Mouse (Mus musculus) heart, embryonic 16.5 days (tissue): Measurements from ENCODE around the gene Tmem38a. TPM values are rescaled to one million over a fixed set of nuclear protein-coding genes. Genes with fewer than 3 reads are reported as not detected.

ENCODE experiments used
- ATAC-seq: fragments of 200-750 bp; cut with Nextera tagmentation; replicated peaks from 2 replicates; pipeline ENCODE4 v1.8.0; 2017; ENCODE audit warnings: moderate number of reproducible peaks; ENCODE audit not compliant: insufficient read depth, low FRiP score; ENCODE audit errors: extremely low read depth
- H3K27ac ChIP-seq: fragments of 300-500 bp; sonication (generic); 2 replicates; pipeline ENCODE4 v1.5.1; 2014; ENCODE audit warnings: mild to moderate bottlenecking, low read length, control low read depth, moderate library complexity
- H3K27me3 ChIP-seq: fragments of 300-500 bp; sonication (generic); 2 replicates; pipeline ENCODE4 v1.6.1; 2014; ENCODE audit warnings: low read length, mixed read lengths; ENCODE audit not compliant: control insufficient read depth, insufficient read depth
- H3K36me3 ChIP-seq: fragments of 300-500 bp; sonication (generic); 2 replicates; pipeline ENCODE4 v1.6.1; 2014; ENCODE audit not compliant: control insufficient read depth, insufficient read depth
- H3K4me1 ChIP-seq: fragments of 300-500 bp; sonication (generic); 2 replicates; pipeline ENCODE4 v1.6.1; 2014; ENCODE audit warnings: low read length, mixed read lengths; ENCODE audit not compliant: control insufficient read depth, insufficient read depth
- H3K4me2 ChIP-seq: fragments of 300-500 bp; sonication (generic); 2 replicates; pipeline ENCODE4 v1.6.1; 2014; ENCODE audit warnings: low read depth, mild to moderate bottlenecking, control low read depth, low read length
- H3K4me3 ChIP-seq: fragments of 300-500 bp; sonication (generic); 2 replicates; pipeline ENCODE4 v1.5.1; 2014; ENCODE audit warnings: mild to moderate bottlenecking, control low read depth, low read length
- H3K9ac ChIP-seq: fragments of 300-500 bp; sonication (generic); 2 replicates; pipeline ENCODE4 v1.6.1; 2014; ENCODE audit warnings: low read length, control low read depth
- H3K9me3 ChIP-seq: fragments of 300-500 bp; sonication (generic); replicated peaks from 2 replicates; pipeline ENCODE4 v1.6.1; 2016; ENCODE audit warnings: low read length; ENCODE audit not compliant: control insufficient read depth
- WGBS: fragments of 180-500 bp; shearing (Covaris S2); extraction: QIAGEN DNeasy Blood & Tissue Kit; methylation state at CpG from one replicate; pipeline ENCODE4 v1.1.7; 2014; 5-methylcytosine and 5-hydroxymethylcytosine counted together
- microRNA-seq: library from miRNA; unstranded; fragments of <30 nt; microRNA quantifications from one replicate; pipeline ENCODE4, GENCODE M21; 2017
- polyA plus RNA-seq: library from polyadenylated mRNA; unstranded; fragments of >200 nt; fragmentation: Nextera tagmentation; extraction: Ambion mirVana; gene quantifications from 2 replicates; pipeline ENCODE4 v1.2.1, GENCODE M21; 2015

Gene Tmem38a
- polyA plus RNA-seq, 1 experiment from 2014 or later = 125 TPM

DNA sequence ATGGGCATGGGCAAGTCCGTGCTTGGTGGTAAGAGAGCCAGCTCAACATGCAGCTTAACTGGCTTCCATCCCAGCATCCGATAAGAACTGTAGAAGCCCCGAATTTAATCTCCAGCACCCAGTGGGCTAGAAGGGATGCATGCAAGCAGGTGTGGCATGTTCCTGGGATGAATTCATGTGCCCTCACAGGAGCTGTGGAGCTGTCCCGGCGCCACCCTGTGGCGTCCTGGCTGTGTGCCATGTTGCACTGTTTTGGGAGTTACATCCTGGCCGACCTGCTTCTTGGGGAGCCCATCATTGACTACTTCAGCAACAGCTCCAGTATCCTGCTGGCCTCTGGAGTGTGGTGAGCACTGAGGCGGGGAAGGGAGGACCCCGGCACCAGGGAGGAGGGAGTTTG lies 7.5 kb downstream of the Tmem38a start:
- H3K27ac ChIP-seq = no peak overlapping the region
- H3K27me3 ChIP-seq = no peaks in the 10 kb centered on the region
- peaks cover 27% of the 10 kb centered on the region for H3K4me1 ChIP-seq
- no peak for ATAC-seq
- no peak overlapping the region for H3K4me3 ChIP-seq
- H3K9me3 ChIP-seq = no peaks in the 10 kb centered on the region
- no peak overlapping the region for H3K4me2 ChIP-seq
- no peak overlapping the region for H3K9ac ChIP-seq
- H3K36me3 ChIP-seq = peaks cover 5% of the 10 kb centered on the region; the same call in 1 of the 2 replicates
- 60% methylated on average over 9 of the region's 9 CpGs for WGBS

DNA sequence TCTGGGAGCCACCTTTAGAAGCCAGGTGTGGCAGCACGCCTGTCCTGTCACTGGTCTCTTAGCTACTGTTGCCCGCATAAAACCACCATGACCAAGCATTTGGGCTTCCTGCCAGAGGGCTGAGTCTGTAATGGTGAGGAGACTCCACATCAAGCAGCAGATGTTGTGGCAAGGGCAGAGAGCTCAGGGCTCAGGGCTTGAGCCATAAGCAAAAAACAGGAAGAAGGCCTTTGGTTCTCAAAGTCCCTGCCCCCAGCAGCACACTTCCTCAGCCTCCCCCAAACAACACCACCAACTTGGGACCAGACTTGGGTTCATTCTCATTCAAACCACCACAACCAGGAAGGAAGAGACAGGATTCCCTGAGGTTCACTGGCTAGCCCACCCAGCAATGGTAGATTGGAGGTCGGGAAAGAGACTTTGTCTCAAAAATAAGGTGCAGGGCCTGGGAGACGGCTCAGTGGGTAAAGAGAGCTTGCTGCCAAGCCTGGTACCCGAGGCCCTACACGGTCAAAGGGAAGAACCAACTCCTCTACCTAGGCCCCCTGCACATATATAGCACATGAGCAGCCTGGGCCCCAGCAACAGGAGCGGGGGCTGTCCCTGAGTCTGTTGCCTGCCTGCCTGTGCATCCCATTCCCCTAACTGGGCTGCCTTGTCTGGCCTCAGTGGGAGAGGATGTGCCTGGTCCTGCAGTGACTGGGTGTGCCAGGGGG lies 11.4 kb downstream of the Tmem38a start:
- Histone ChIP-seq H3K4me3 (no peak overlapping the region), H3K4me2 (no peak overlapping the region), H3K27me3 (no peaks in the 10 kb centered on the region), H3K9me3 (no peaks in the 10 kb centered on the region), H3K36me3 (peaks cover 5% of the 10 kb centered on the region; the same call in 1 of the 2 replicates), H3K4me1 (peaks cover 27% of the 10 kb centered on the region), H3K9ac (no peak overlapping the region), H3K27ac (peak overlapping the region; percentile 54)
- WGBS = 60% methylated on average over 7 of the region's 7 CpGs
- ATAC-seq = no peak

DNA sequence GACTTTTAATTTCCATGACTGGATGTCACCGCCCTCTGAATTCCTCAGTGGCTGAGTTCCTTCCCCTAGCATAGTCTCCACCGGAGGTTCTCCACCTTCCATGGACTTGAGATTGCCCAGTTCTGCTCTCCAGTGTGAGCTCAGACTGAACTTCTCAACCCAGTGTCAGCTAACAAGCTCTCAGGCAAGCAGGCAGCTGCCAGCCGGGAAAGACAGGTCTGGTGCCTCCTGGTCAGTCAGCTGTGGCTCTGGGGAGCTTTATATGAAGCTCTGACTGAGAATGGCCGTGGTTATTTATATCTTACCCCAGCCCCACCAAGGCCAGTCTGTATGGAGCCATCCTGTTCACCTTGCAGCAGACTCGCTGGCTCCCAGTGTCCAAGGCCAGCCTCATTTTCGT lies 12.5 kb downstream of the Tmem38a start:
- H3K4me3 ChIP-seq = no peak overlapping the region
- peak overlapping the region; percentile 69 for H3K27ac ChIP-seq
- peaks cover 29% of the 10 kb centered on the region for H3K4me1 ChIP-seq
- peaks cover 5% of the 10 kb centered on the region; the same call in 1 of the 2 replicates for H3K36me3 ChIP-seq
- 0 out of 2 replicates have a peak overlapping the region, but pooled peaks have one; percentile 26 for H3K9ac ChIP-seq
- H3K9me3 ChIP-seq = no peaks in the 10 kb centered on the region
- no peaks in the 10 kb centered on the region for H3K27me3 ChIP-seq
- ATAC-seq = no peak
- 53% methylated on average over 6 of the region's 6 CpGs for WGBS
- H3K4me2 ChIP-seq = no peak overlapping the region

DNA sequence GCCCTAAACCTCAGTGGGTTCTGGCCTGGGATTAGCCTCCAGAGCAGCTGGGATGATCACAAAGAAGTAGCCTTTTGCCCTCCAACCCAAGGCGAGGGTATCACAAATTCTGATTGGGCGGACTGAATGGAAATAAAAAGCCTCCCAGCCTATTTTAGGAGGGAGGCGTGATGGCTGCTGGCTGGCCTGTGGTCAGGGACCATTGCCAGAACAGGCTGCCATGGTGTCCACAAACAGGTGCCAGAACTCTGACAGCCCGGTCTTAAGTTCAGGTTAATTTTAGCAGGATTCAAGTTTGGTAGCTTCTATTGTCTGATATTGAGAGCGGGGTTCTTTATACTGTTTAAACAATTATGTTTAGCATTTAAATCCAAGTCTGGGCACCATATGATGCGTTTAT lies 16.0 kb downstream of the Tmem38a start:
- peak overlapping the region; percentile 93 for H3K27ac ChIP-seq
- H3K4me2 ChIP-seq = peak overlapping the region; percentile 37
- WGBS = 42% methylated on average over 6 of the region's 6 CpGs
- H3K9ac ChIP-seq = peak overlapping the region; percentile 42; the same call in 1 of the 2 replicates
- no peaks in the 10 kb centered on the region for H3K27me3 ChIP-seq
- no peak overlapping the region for H3K4me3 ChIP-seq
- ATAC-seq = peak; percentile 80
- peaks cover 31% of the 10 kb centered on the region for H3K4me1 ChIP-seq
- no peaks in the 10 kb centered on the region for H3K36me3 ChIP-seq
- H3K9me3 ChIP-seq = no peaks in the 10 kb centered on the region

DNA sequence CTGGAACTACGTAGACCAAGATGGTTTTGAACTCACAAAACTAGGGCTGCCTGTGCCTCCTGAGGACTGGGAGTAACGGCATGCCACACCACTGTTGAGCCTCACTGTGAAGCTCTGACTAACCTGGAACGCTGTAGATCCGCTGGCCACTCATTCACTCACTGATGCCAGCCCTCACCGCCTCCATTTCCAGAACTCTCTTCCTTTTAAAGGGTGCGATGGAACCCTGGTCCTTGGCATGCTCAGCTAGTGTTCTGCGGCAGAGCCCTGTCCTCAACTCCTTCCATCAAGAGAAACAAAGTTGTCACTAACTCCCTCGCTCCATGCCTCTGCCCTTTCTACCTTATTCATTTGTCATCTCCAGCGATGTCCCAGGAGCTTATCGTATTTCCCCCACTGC lies 17.0 kb downstream of the Tmem38a start:
- Histone ChIP-seq H3K9me3 (no peaks in the 10 kb centered on the region), H3K4me1 (peaks cover 26% of the 10 kb centered on the region), H3K27me3 (no peaks in the 10 kb centered on the region), H3K9ac (no peak overlapping the region), H3K4me2 (no peak overlapping the region), H3K36me3 (no peaks in the 10 kb centered on the region), H3K27ac (peak overlapping the region; percentile 51; the same call in 1 of the 2 replicates), H3K4me3 (no peak overlapping the region)
- no peak for ATAC-seq
- 84% methylated on average over 10 of the region's 10 CpGs for WGBS

DNA sequence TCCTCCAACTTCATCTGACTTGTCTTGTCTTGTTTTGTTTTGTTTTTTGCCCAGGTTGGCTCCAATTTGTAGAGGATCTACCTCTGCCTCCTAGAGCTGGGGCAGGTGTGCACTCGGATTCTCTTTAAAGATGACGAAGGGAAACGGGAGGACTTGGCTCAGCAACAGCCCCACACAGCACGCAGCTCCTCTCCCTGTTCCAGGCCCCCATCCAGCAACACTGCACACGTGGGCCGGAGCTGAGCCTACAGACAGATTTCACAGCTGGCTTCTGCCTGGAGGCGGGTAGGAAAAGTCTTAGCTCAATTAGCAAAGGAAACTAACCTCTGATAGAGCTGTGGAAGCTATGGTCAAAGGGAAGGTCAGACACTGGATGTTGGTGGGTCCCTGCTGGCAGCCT lies 17.4 kb downstream of the Tmem38a start:
- peak overlapping the region; percentile 51; the same call in 1 of the 2 replicates for H3K27ac ChIP-seq
- no peaks in the 10 kb centered on the region for H3K36me3 ChIP-seq
- no peaks in the 10 kb centered on the region for H3K9me3 ChIP-seq
- peaks cover 24% of the 10 kb centered on the region for H3K4me1 ChIP-seq
- no peak overlapping the region for H3K9ac ChIP-seq
- ATAC-seq = 0 out of 2 replicates have a peak, but pooled peaks have one; percentile 53
- no peak overlapping the region for H3K4me3 ChIP-seq
- H3K4me2 ChIP-seq = no peak overlapping the region
- WGBS = 61% methylated on average over 7 of the region's 7 CpGs
- no peaks in the 10 kb centered on the region for H3K27me3 ChIP-seq

DNA sequence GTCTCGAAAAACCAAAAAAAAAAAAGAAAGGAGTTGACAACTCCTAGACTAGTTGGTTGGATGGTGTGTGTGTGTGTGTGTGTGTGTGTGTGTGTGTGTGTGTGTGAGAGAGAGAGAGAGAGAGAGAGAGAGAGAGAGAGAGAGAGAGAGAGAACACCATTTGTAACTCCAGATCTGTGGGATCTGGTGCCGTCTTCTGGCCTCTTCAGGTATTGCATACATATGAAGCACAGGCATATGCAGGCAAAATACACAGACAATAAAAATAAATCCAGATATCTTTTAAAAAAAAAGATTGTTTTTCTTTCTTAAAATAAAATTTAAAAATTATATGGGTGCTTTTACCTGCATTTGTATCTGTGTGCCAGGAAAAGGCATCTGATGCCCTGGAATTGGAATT lies 18.3 kb downstream of the Tmem38a start:
- no peak overlapping the region for H3K4me2 ChIP-seq
- peaks cover 17% of the 10 kb centered on the region for H3K4me1 ChIP-seq
- 45% methylated on average over 2 of the region's 2 CpGs for WGBS
- no peak for ATAC-seq
- no peaks in the 10 kb centered on the region for H3K9me3 ChIP-seq
- no peak overlapping the region for H3K4me3 ChIP-seq
- no peak overlapping the region for H3K27ac ChIP-seq
- H3K9ac ChIP-seq = no peak overlapping the region
- no peaks in the 10 kb centered on the region for H3K27me3 ChIP-seq
- no peaks in the 10 kb centered on the region for H3K36me3 ChIP-seq

Small RNA genes within 50 kb of the gene (microRNA-seq; reads per million reads assigned to microRNA genes)
- not detected for gene Gm28019

Other genes with a start within 250 kb of the Tmem38a start
- 38.8 and 40.2 TPM in 2 replicates for gene Eps15l1, start 150.6 kb upstream of the Tmem38a start, polyA plus RNA-seq
- 1.4 and 1.5 TPM in 2 replicates for gene Calr3, start 128.2 kb upstream of the Tmem38a start, polyA plus RNA-seq
- gene 1700030K09Rik, start 128.2 kb upstream of the Tmem38a start, polyA plus RNA-seq = 9.8 and 10.3 TPM in 2 replicates
- 36.8 and 45.6 TPM in 2 replicates for gene Cherp, start 96.8 kb upstream of the Tmem38a start, polyA plus RNA-seq
- 7.8 and 13.1 TPM in 2 replicates for gene Slc35e1, start 79.4 kb upstream of the Tmem38a start, polyA plus RNA-seq
- 11.5 and 12.7 TPM in 2 replicates for gene Med26, start 23.8 kb upstream of the Tmem38a start, polyA plus RNA-seq
- gene Smim7, start 967 bp upstream of the Tmem38a start, polyA plus RNA-seq = 97.1 and 108 TPM in 2 replicates
- gene Nwd1, start 74.7 kb downstream of the Tmem38a start, polyA plus RNA-seq = 0.38 and 0.40 TPM in 2 replicates
- gene Sin3b, start 151.2 kb downstream of the Tmem38a start, polyA plus RNA-seq = 160 and 166 TPM in 2 replicates
- 1.6 and 1.7 TPM in 2 replicates for gene F2rl3, start 189.8 kb downstream of the Tmem38a start, polyA plus RNA-seq